Mouse (Mus musculus): ENCODE data around the gene Wdr63.

Gene Wdr63

GRCm38 (mm10) chr3:146058263-146058662, 49.7 kb downstream of the Wdr63 start:
- in situ Hi-C loops (cut with MboI; ENCODE audit: low sequenced_read_pairs): loop anchor here (5.0 to 10.0 kb wide), 2 partner anchors 113 to 124 kb away; no protein-coding TSS in a partner anchor

DNA sequence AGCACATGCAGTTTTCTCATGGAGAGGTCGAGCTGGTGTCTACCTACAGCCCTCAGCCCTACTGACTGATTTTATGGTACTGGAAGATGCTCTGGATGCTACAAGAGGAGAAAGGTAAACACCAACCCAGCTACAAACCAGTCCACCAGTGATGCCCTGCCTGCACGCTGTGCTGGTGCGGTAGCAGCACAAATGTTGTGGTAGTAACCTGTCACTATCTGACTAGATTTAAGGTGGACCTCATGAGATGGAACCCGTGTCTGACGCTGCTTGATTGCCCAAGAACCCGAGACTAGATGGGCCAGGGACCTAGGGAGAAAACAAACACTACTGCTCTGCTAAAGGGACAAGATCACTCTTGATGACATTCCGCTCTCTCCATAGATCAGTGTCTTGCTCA, 50.8 kb downstream of the Wdr63 start:
- in situ Hi-C loops (cut with MboI; ENCODE audit: low sequenced_read_pairs): loop anchor here (5.0 to 10.0 kb wide), 2 partner anchors 112 to 125 kb away; no protein-coding TSS in a partner anchor

- in situ Hi-C loops (cut with MboI; ENCODE audit: low sequenced_read_pairs): loop anchor here (10.0 kb wide), 1 partner anchor 109 kb away; no protein-coding TSS in a partner anchor
Measured at GRCm38 (mm10) chr3:146053873-146054272, 54.1 kb downstream of the Wdr63 start.

DNA sequence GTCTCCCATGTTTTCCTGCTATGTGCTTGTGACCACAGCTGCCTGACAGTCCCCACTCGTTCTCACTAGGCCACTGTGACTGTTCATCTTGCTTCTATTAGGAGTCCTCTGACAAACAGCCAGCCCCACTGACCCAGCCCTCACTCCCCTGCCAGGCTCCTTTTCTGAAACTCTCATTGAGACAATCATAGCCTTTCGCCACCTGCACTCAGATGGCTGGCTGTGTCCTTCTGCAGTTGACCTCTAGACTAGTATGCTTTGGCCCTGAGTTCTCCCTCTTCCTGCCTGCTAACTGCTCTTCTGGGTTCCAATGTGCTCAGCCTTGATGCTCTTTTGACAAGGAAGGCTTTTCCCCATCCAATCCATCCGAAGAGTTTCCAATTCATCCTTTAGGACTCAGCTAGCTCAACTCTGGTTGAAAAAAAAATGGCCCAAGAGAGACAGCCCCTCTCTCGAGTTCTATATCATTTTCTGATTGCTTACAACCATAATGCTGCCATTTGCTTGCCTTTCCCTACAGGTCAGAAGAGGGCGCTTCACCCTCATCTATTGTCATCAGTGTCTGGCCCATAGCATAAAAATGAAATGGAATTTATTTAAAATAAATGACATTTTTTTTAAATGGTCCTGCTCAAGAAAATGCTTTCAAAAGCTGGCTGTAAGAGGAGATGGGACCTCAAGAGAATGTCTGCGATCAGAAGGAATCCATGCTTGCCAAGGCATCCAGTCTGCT, 54.7 kb downstream of the Wdr63 start:
- in situ Hi-C loops (cut with MboI; ENCODE audit: low sequenced_read_pairs): loop anchor here (10.0 kb wide), 1 partner anchor 108 kb away; no protein-coding TSS in a partner anchor

DNA sequence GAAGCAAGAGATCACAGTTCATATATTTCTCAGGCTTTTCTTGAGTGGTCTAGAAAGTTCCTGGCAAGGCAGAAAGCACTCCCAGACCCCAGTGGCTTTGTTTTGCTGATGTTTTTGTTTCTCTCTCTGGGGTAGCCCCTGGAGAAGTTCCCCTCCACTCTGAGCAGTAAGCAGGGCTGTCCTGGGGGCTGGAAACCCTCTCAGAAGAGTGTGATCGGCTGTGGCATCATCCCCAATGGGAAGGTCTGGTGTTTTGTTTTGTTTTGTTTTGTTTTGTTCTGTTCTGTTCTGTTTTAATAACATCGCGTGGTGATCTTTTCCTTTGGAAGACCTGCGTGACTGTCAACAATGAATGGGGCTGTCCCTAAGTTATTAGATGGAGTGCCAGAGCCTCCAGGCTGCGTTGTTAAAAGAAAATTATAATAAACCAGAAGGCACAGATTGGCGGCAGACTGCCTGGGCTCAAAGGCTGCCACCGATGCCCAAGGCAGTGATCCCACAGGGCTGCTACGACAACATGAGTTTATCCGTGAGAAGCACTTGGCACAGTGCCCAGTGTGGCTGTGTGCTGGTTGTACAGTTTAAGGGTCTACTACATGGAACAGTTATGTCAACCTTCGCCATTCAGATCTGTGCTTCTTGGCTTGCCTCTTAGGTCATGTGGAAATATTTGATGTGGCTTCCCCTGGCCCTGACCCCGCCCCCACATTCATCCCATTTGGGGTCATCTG, 56.5 kb downstream of the Wdr63 start:
- in situ Hi-C loops (cut with MboI; ENCODE audit: low sequenced_read_pairs): loop anchor here (10.0 kb wide), 1 partner anchor 107 kb away; no protein-coding TSS in a partner anchor

DNA sequence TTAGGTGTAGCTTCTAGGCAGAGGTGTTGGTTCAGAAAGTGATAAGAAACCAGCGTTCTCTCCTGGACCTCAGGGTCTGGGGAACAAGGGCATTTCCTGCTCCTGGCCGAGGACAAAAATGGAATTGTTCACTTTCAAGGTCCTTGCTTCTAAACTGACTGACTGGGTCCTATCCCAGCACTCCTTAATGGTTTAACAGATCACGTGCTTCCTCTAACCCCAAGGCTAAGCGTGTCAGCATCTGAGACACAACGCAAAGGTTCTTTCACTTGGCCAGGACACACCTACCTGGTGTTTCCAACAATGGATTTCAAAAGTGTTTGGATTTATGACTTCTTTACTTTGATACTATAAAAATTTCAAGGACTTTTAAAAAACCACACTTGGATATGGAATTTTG, 58.0 kb downstream of the Wdr63 start:
- in situ Hi-C loops (cut with MboI; ENCODE audit: low sequenced_read_pairs): loop anchor here (10.0 kb wide), 1 partner anchor 105 kb away; no protein-coding TSS in a partner anchor

GRCm38 (mm10) chr3:146047704-146048207, 60.2 kb downstream of the Wdr63 start:
- in situ Hi-C loops (cut with MboI; ENCODE audit: low sequenced_read_pairs): no loop called here

GRCm38 (mm10) chr3:146046076-146046475, 61.9 kb downstream of the Wdr63 start:
- in situ Hi-C loops (cut with MboI; ENCODE audit: low sequenced_read_pairs): no loop called here

GRCm38 (mm10) chr3:146044977-146045376, 63.0 kb downstream of the Wdr63 start:
- in situ Hi-C loops (cut with MboI; ENCODE audit: low sequenced_read_pairs): no loop called here

- in situ Hi-C loops (cut with MboI; ENCODE audit: low sequenced_read_pairs): no loop called here
Measured at GRCm38 (mm10) chr3:146041382-146041781, 66.5 kb downstream of the Wdr63 start.

- in situ Hi-C loops (cut with MboI; ENCODE audit: low sequenced_read_pairs): no loop called here
Measured at GRCm38 (mm10) chr3:146039132-146039903, 68.6 kb downstream of the Wdr63 start.

- in situ Hi-C loops (cut with MboI; ENCODE audit: low sequenced_read_pairs): no loop called here
Measured at GRCm38 (mm10) chr3:146037906-146038305, 70.0 kb downstream of the Wdr63 start.

- in situ Hi-C loops (cut with MboI; ENCODE audit: low sequenced_read_pairs): no loop called here
Measured at GRCm38 (mm10) chr3:146032976-146033375, 75.0 kb downstream of the Wdr63 start.

- in situ Hi-C loops (cut with MboI; ENCODE audit: low sequenced_read_pairs): no loop called here
Measured at GRCm38 (mm10) chr3:146030255-146030836, 77.6 kb downstream of the Wdr63 start.

- in situ Hi-C loops (cut with MboI; ENCODE audit: low sequenced_read_pairs): no loop called here
Measured at GRCm38 (mm10) chr3:146029234-146029633, 78.7 kb downstream of the Wdr63 start.

- in situ Hi-C loops (cut with MboI; ENCODE audit: low sequenced_read_pairs): no loop called here
Measured at GRCm38 (mm10) chr3:146028406-146028805, 79.5 kb downstream of the Wdr63 start.

DNA sequence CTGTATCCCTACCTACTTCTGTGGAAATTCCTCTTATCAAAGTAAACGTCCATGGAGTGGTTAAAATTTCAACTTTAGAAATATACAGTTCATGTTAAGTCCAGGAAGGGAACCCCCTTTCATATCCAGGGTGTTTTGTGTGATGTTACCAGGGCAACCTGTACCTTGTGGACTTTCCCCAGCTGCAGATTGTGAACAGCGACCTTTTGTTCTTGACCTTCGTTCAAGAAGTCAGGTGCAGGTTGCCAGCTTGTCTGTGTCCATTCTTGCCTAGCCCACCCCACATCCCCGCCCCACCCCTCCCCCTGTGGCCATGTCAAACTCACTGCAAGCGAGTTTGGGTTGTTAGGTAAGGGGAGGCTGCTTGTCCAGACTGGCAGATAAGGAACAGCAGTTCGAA, 80.8 kb downstream of the Wdr63 start:
- in situ Hi-C loops (cut with MboI; ENCODE audit: low sequenced_read_pairs): no loop called here

- in situ Hi-C loops (cut with MboI; ENCODE audit: low sequenced_read_pairs): no loop called here
Measured at GRCm38 (mm10) chr3:146025499-146025898, 82.4 kb downstream of the Wdr63 start.

DNA sequence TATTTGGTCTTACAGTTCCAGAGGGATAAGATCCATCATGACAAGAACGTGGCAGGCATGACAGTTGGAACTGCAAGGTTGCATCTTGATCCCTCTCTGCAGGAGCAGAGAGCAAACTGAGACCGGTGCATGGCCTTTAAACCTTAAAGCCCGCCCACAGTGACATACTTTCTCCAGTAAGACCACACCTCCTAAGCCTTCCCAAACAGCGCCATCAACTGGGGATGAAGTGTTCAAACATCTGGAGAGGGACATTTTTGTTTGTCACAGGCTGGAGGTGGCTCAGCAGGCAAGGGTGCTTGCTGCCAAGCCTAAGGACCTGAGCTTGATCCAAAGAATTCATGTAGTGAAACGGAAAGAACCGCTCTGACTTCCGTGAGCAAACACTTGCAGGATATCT, 83.2 kb downstream of the Wdr63 start:
- in situ Hi-C loops (cut with MboI; ENCODE audit: low sequenced_read_pairs): no loop called here

DNA sequence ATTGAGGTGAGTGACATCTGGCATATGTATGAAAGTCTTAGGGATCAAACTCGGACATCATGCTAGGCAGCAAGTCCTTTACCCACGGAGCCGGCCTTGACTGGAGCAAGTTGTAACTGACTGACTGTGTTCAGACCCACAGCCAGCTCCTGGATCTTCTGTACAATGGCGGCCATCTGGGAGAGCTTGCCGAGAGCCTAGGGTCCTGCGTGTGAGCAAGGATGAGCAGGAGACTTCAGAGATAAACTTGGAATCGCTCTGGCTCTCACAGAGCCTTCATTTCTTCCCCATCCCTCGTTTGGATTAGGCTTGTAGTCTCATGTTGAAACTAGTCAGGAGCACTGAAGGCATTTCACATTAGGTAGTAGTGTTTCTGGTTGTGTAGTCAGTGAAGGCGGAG, 85.7 kb downstream of the Wdr63 start:
- in situ Hi-C loops (cut with MboI; ENCODE audit: low sequenced_read_pairs): no loop called here

GRCm38 (mm10) chr3:146017521-146017920, 90.4 kb downstream of the Wdr63 start:
- in situ Hi-C loops (cut with MboI; ENCODE audit: low sequenced_read_pairs): no loop called here
